Mouse (Mus musculus): ENCODE results near the gene Uvrag. TPM values are rescaled to one million over a fixed set of nuclear protein-coding genes. Genes with fewer than 3 reads are reported as not detected.
A peak's percentile ranks its signal among the peaks of the same experiment; 100 is the strongest.

Gene Uvrag
- polyA plus RNA-seq (2012; ENCODE audit: insufficient read depth, insufficient read length, missing spikeins), result 11.5 and 12.4 TPM in 2 replicates

GRCm38 (mm10) chr7:99140984-99141918 is at the start of gene Uvrag:
Gene Uvrag, minus strand, starts transcription at chr7:99141141.
- Histone ChIP-seq H3K4me3 (ENCODE audit: insufficient read depth, low read depth, low read length) (peak within 1 kb of the TSS; percentile 86), H3K4me1 (ENCODE audit: control insufficient read depth, insufficient read depth, insufficient read length, low read length) (no peaks in the 10 kb centered on the region; the same call in none of the 2 replicates), H3K27ac (replicated peaks; ENCODE audit: low read depth, low read length) (peak within 1 kb of the TSS; percentile 64)

GRCm38 (mm10) chr7:99189885-99190284 is 48.9 kb upstream of the Uvrag start:
- no peak overlapping the region for H3K4me3 ChIP-seq (ENCODE audit: insufficient read depth, low read depth, low read length)
- peak overlapping the region; percentile 96 for H3K27ac ChIP-seq (replicated peaks; ENCODE audit: low read depth, low read length)
- peaks cover 16% of the 10 kb centered on the region for H3K4me1 ChIP-seq (ENCODE audit: control insufficient read depth, insufficient read depth, insufficient read length, low read length)

- Histone ChIP-seq H3K27ac (replicated peaks; ENCODE audit: low read depth, low read length) (peak overlapping the region; percentile 96), H3K4me3 (ENCODE audit: insufficient read depth, low read depth, low read length) (no peak overlapping the region), H3K4me1 (ENCODE audit: control insufficient read depth, insufficient read depth, insufficient read length, low read length) (peaks cover 16% of the 10 kb centered on the region)
Observed at GRCm38 (mm10) chr7:99188630-99189029, 47.7 kb upstream of the Uvrag start.

GRCm38 (mm10) chr7:99187451-99187850 is 46.5 kb upstream of the Uvrag start:
- Histone ChIP-seq H3K27ac (replicated peaks; ENCODE audit: low read depth, low read length) (peak overlapping the region; percentile 90), H3K4me1 (ENCODE audit: control insufficient read depth, insufficient read depth, insufficient read length, low read length) (peaks cover 16% of the 10 kb centered on the region), H3K4me3 (ENCODE audit: insufficient read depth, low read depth, low read length) (no peak overlapping the region)

- Histone ChIP-seq H3K27ac (replicated peaks; ENCODE audit: low read depth, low read length) (peak overlapping the region; percentile 35), H3K4me3 (ENCODE audit: insufficient read depth, low read depth, low read length) (no peak overlapping the region), H3K4me1 (ENCODE audit: control insufficient read depth, insufficient read depth, insufficient read length, low read length) (peaks cover 13% of the 10 kb centered on the region)
Observed at GRCm38 (mm10) chr7:99185405-99185804, 44.5 kb upstream of the Uvrag start.

GRCm38 (mm10) chr7:99183751-99184150 is 42.8 kb upstream of the Uvrag start:
- Histone ChIP-seq H3K4me1 (ENCODE audit: control insufficient read depth, insufficient read depth, insufficient read length, low read length) (peaks cover 11% of the 10 kb centered on the region), H3K4me3 (ENCODE audit: insufficient read depth, low read depth, low read length) (peak overlapping the region; percentile 58), H3K27ac (replicated peaks; ENCODE audit: low read depth, low read length) (peak overlapping the region; percentile 72)

GRCm38 (mm10) chr7:99182432-99183172 is 41.7 kb upstream of the Uvrag start, which contains the start of gene Dgat2:
Gene Dgat2, minus strand, starts transcription at chr7:99182719.
- H3K27ac ChIP-seq (replicated peaks; ENCODE audit: low read depth, low read length), result peak within 1 kb of the TSS; percentile 94
- peak within 1 kb of the TSS; percentile 75 for H3K4me3 ChIP-seq (ENCODE audit: insufficient read depth, low read depth, low read length)

GRCm38 (mm10) chr7:99181619-99182431 is 40.9 kb upstream of the Uvrag start:
- Histone ChIP-seq H3K4me3 (ENCODE audit: insufficient read depth, low read depth, low read length) (peak overlapping the region; percentile 75), H3K27ac (replicated peaks; ENCODE audit: low read depth, low read length) (peak overlapping the region; percentile 91), H3K4me1 (ENCODE audit: control insufficient read depth, insufficient read depth, insufficient read length, low read length) (peaks cover 2% of the 10 kb centered on the region; the same call in 1 of the 2 replicates)

More at GRCm38 (mm10) chr7:99182432-99183172, 41.7 kb upstream of the Uvrag start, which contains the start of gene Dgat2:
- H3K4me1 ChIP-seq (ENCODE audit: control insufficient read depth, insufficient read depth, insufficient read length, low read length), result peaks cover 4% of the 10 kb centered on the region; the same call in 1 of the 2 replicates

- no peaks in the 10 kb centered on the region for H3K4me1 ChIP-seq (ENCODE audit: control insufficient read depth, insufficient read depth, insufficient read length, low read length)
- peak overlapping the region; percentile 75 for H3K4me3 ChIP-seq (ENCODE audit: insufficient read depth, low read depth, low read length)
- H3K27ac ChIP-seq (replicated peaks; ENCODE audit: low read depth, low read length), result peak overlapping the region; percentile 62
Observed at GRCm38 (mm10) chr7:99180162-99180561, 39.2 kb upstream of the Uvrag start.

GRCm38 (mm10) chr7:99179271-99179670 is 38.3 kb upstream of the Uvrag start:
- peak overlapping the region; percentile 75 for H3K4me3 ChIP-seq (ENCODE audit: insufficient read depth, low read depth, low read length)
- no peaks in the 10 kb centered on the region for H3K4me1 ChIP-seq (ENCODE audit: control insufficient read depth, insufficient read depth, insufficient read length, low read length)
- peak overlapping the region; percentile 62 for H3K27ac ChIP-seq (replicated peaks; ENCODE audit: low read depth, low read length)

- Histone ChIP-seq H3K27ac (replicated peaks; ENCODE audit: low read depth, low read length) (peak overlapping the region; percentile 47; the same call in 1 of the 2 replicates), H3K4me3 (ENCODE audit: insufficient read depth, low read depth, low read length) (peak overlapping the region; percentile 52), H3K4me1 (ENCODE audit: control insufficient read depth, insufficient read depth, insufficient read length, low read length) (peaks cover 2% of the 10 kb centered on the region; the same call in 1 of the 2 replicates)
Observed at GRCm38 (mm10) chr7:99177386-99177785, 36.4 kb upstream of the Uvrag start.

GRCm38 (mm10) chr7:99175666-99176065 is 34.7 kb upstream of the Uvrag start:
- Histone ChIP-seq H3K4me3 (ENCODE audit: insufficient read depth, low read depth, low read length) (peak overlapping the region; percentile 52), H3K27ac (replicated peaks; ENCODE audit: low read depth, low read length) (no peak overlapping the region), H3K4me1 (ENCODE audit: control insufficient read depth, insufficient read depth, insufficient read length, low read length) (peaks cover 2% of the 10 kb centered on the region; the same call in 1 of the 2 replicates)

- H3K4me1 ChIP-seq (ENCODE audit: control insufficient read depth, insufficient read depth, insufficient read length, low read length), result peaks cover 2% of the 10 kb centered on the region; the same call in 1 of the 2 replicates
- peak overlapping the region; percentile 52 for H3K4me3 ChIP-seq (ENCODE audit: insufficient read depth, low read depth, low read length)
- 0 out of 2 replicates have a peak overlapping the region, but pooled peaks have one; percentile 18 for H3K27ac ChIP-seq (replicated peaks; ENCODE audit: low read depth, low read length)
Observed at GRCm38 (mm10) chr7:99175118-99175517, 34.2 kb upstream of the Uvrag start.

- Histone ChIP-seq H3K27ac (replicated peaks; ENCODE audit: low read depth, low read length) (peak overlapping the region; percentile 18; the same call in 1 of the 2 replicates), H3K4me3 (ENCODE audit: insufficient read depth, low read depth, low read length) (peak overlapping the region; percentile 52; the same call in 1 of the 2 replicates), H3K4me1 (ENCODE audit: control insufficient read depth, insufficient read depth, insufficient read length, low read length) (peaks cover 2% of the 10 kb centered on the region; the same call in 1 of the 2 replicates)
Observed at GRCm38 (mm10) chr7:99174006-99174405, 33.1 kb upstream of the Uvrag start.

Data from brown adipose tissue, adult 24 weeks (tissue).